Mouse (Mus musculus) kidney, postnatal 0 days (tissue): Measurements from ENCODE around the gene Dzip1l. TPM values are rescaled to one million over a fixed set of nuclear protein-coding genes. Genes with fewer than 3 reads are reported as not detected.

ENCODE experiments used
- ATAC-seq: fragments of 200-750 bp; cut with Nextera tagmentation; replicated peaks from 2 replicates; pipeline ENCODE4 v1.8.0; 2017; ENCODE audit warnings: low read depth, moderate number of reproducible peaks, moderate TSS enrichment, moderate library complexity; ENCODE audit not compliant: low FRiP score
- DNase-seq: peaks from one replicate; pipeline ENCODE4 v3.0.0-alpha.2; 2016; ENCODE audit warnings: low spot score
- H3K27ac ChIP-seq: fragments of 300-500 bp; sonication (generic); 2 replicates; pipeline ENCODE4 v1.5.1; 2014; ENCODE audit warnings: mild to moderate bottlenecking
- H3K27me3 ChIP-seq: fragments of 300-500 bp; sonication (generic); 2 replicates; pipeline ENCODE4 v1.6.1; 2014; ENCODE audit warnings: low read length, mixed read lengths; ENCODE audit not compliant: insufficient read depth
- H3K36me3 ChIP-seq: fragments of 300-500 bp; sonication (generic); 2 replicates; pipeline ENCODE4 v1.6.1; 2014; ENCODE audit warnings: low read length, mixed read lengths; ENCODE audit not compliant: insufficient read depth
- H3K4me1 ChIP-seq: fragments of 300-500 bp; sonication (generic); replicated peaks from 2 replicates; pipeline ENCODE4 v1.6.1; 2014; ENCODE audit warnings: antibody characterized with exemption, low read length, mixed read lengths; ENCODE audit not compliant: insufficient read depth
- H3K4me2 ChIP-seq: fragments of 300-500 bp; sonication (generic); 2 replicates; pipeline ENCODE4 v1.6.1; 2014; ENCODE audit warnings: mild to moderate bottlenecking, low read length, moderate library complexity, mixed read lengths
- H3K4me3 ChIP-seq: fragments of 300-500 bp; sonication (generic); replicated peaks from 2 replicates; pipeline ENCODE4 v1.5.1; 2014; ENCODE audit warnings: low read depth, low read length
- H3K9ac ChIP-seq: fragments of 300-500 bp; sonication (generic); 2 replicates; pipeline ENCODE4 v1.6.1; 2014; ENCODE audit warnings: low read depth, low read length
- H3K9me3 ChIP-seq: fragments of 300-500 bp; sonication (generic); replicated peaks from 2 replicates; pipeline ENCODE4 v1.6.1; 2016; ENCODE audit warnings: low read length, inconsistent platforms, mixed read lengths
- CTCF ChIP-seq: IDR thresholded peaks from 2 replicates; pipeline ENCODE4 v1.5.1; 2016; ENCODE audit warnings: antibody characterized with exemption, low read depth, mild to moderate bottlenecking, moderate library complexity
- WGBS: fragments of 180-500 bp; shearing (Covaris S2); extraction: QIAGEN DNeasy Blood & Tissue Kit; methylation state at CpG from one replicate; pipeline ENCODE4 v1.1.7; 2014; 5-methylcytosine and 5-hydroxymethylcytosine counted together
- polyA plus RNA-seq: library from polyadenylated mRNA; unstranded; fragments of >200 nt; fragmentation: Nextera tagmentation; extraction: Ambion mirVana; gene quantifications from 2 replicates; pipeline ENCODE4 v1.2.1, GENCODE M21; 2015

Dzip1l gene
- polyA plus RNA-seq, 1 experiment from 2014 or later, result 17.3 TPM

GRCm38 (mm10) chr9:99612202-99612601 lies 17.1 kb upstream of the Dzip1l start, which contains the start of gene A4gnt:
Gene A4gnt (plus strand): TSS chr9:99612502.
- TF ChIP-seq CTCF, result no peak
- 49% methylated on average over 2 of the region's 2 CpGs for WGBS
- Histone ChIP-seq H3K9ac (no peak within 1 kb of the TSS), H3K36me3 (no peaks in the 10 kb centered on the region), H3K27me3 (no peaks in the 10 kb centered on the region), H3K4me3 (no peak within 1 kb of the TSS), H3K4me1 (no peaks in the 10 kb centered on the region), H3K4me2 (no peak within 1 kb of the TSS), H3K9me3 (no peaks in the 10 kb centered on the region), H3K27ac (no peak within 1 kb of the TSS)
- ATAC-seq (no peak), DNase-seq (no peak)

DNA sequence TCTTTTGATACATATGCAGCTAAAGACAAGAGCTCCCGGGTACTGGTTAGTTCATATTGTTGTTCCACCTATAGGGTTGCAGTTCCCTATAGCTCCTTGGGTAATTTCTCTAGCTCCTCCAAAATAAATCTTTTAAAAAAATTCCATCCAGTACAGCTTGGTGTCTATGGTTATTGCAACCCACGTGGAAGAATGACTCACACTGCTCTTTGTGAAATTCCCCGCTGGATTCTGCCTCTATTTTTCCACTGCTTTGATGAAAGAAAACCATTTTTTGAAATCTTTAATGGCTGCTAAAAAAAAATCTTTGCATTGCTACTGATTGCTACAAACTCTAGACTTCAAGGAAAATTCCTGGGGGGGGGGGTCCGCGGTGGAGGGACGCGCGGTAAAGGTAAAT lies 9.6 kb upstream of the Dzip1l start:
- no peak for TF ChIP-seq CTCF

GRCm38 (mm10) chr9:99620196-99620595 lies 9.1 kb upstream of the Dzip1l start:
- no peak overlapping the region for H3K9ac ChIP-seq
- H3K4me3 ChIP-seq, result no peak overlapping the region
- H3K36me3 ChIP-seq, result no peaks in the 10 kb centered on the region
- no peaks in the 10 kb centered on the region for H3K4me1 ChIP-seq
- ATAC-seq (no peak), DNase-seq (no peak)
- 86% methylated on average over 11 of the region's 11 CpGs for WGBS
- H3K27me3 ChIP-seq, result no peaks in the 10 kb centered on the region
- no peak overlapping the region for H3K4me2 ChIP-seq
- no peak for TF ChIP-seq CTCF
- H3K27ac ChIP-seq, result no peak overlapping the region
- no peaks in the 10 kb centered on the region for H3K9me3 ChIP-seq

More for the DNA sequence above, 9.6 kb upstream of the Dzip1l start:
- no peak for DNase-seq
- Histone ChIP-seq H3K27ac (no peak overlapping the region), H3K9ac (no peak overlapping the region), H3K36me3 (no peaks in the 10 kb centered on the region), H3K27me3 (no peaks in the 10 kb centered on the region), H3K4me1 (no peaks in the 10 kb centered on the region), H3K9me3 (no peaks in the 10 kb centered on the region), H3K4me2 (no peak overlapping the region), H3K4me3 (no peak overlapping the region)
- 91% methylated on average over 7 of the region's 8 CpGs for WGBS
- no peak for ATAC-seq

DNA sequence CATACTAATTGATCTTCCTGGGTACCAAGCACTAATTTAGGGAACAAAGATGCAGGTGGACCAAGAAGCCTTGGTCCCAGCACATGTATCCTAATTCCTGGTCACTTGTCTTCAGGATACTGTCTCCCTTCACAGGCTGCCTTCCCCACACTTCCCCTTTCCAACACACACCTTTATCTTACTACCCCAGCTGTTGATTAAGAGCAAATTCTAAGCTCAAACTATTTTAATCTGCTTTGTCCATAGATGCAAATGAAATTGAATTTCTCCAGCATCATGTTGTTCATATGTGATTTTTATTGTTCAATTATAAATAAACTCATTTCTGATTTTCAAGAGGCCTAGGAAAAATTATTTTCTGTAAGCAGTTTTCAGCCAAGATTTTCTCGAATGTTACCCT lies 7.3 kb upstream of the Dzip1l start:
- Histone ChIP-seq H3K4me1 (no peaks in the 10 kb centered on the region), H3K9me3 (no peaks in the 10 kb centered on the region), H3K27me3 (no peaks in the 10 kb centered on the region), H3K9ac (no peak overlapping the region), H3K4me2 (no peak overlapping the region), H3K36me3 (no peaks in the 10 kb centered on the region), H3K4me3 (no peak overlapping the region), H3K27ac (no peak overlapping the region)
- 84% methylated on average over 1 of the region's 1 CpGs for WGBS
- ATAC-seq, result no peak
- no peak for DNase-seq
- TF ChIP-seq CTCF, result no peak

DNA sequence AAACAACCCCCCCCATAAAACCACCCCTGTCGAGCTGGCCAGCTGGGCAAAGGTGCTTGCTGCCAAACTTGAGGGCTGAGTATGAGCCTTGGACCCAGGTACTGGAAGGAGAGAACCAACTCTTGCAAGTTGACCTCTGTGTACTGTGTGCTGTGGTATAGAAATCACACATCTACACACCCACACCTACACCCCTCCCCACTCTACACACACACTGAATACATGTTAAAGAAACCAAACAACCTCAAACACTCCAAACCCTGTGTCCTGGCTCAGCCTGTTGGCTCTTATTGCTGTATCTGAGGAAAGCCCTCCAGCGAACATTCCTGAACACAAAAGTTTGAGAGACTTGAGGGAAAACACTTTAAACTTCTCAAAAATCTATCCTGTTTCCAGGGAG lies 6.3 kb upstream of the Dzip1l start:
- WGBS, result 41% methylated on average over 2 of the region's 2 CpGs
- peak; percentile 43; the same call in 1 of the 2 replicates for ATAC-seq

DNA sequence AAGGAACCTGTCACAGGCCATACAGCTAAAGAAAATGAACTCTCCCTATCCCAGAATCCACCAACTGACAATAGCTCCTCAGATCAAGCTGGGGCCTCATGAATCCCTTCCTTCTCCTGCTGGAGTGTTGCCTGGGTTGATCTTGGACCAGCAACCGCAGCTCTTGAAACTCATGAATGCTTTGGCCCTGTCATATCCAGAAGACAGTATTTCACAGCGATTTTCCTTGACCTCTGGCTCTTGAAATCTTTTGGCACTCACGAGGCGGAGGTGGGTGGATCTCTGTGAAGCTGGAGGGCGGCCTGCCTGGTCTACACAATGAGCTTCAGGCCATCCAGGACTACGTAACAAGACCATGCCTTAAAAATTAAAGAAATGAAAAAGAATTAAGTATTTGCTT lies 5.2 kb upstream of the Dzip1l start:
- no peak for TF ChIP-seq CTCF
- no peak for DNase-seq
- H3K27ac ChIP-seq, result no peak overlapping the region
- no peaks in the 10 kb centered on the region for H3K36me3 ChIP-seq
- no peak overlapping the region for H3K9ac ChIP-seq
- H3K4me1 ChIP-seq, result no peaks in the 10 kb centered on the region
- H3K9me3 ChIP-seq, result no peaks in the 10 kb centered on the region
- no peak overlapping the region for H3K4me3 ChIP-seq
- no peak for ATAC-seq
- H3K4me2 ChIP-seq, result no peak overlapping the region
- no peaks in the 10 kb centered on the region for H3K27me3 ChIP-seq
- 69% methylated on average over 6 of the region's 6 CpGs for WGBS

More for the DNA sequence above, 6.3 kb upstream of the Dzip1l start:
- no peak overlapping the region for H3K4me2 ChIP-seq
- TF ChIP-seq CTCF, result no peak
- no peaks in the 10 kb centered on the region for H3K4me1 ChIP-seq
- no peaks in the 10 kb centered on the region for H3K9me3 ChIP-seq
- H3K27ac ChIP-seq, result no peak overlapping the region
- peak; percentile 17 for DNase-seq
- H3K4me3 ChIP-seq, result no peak overlapping the region
- H3K9ac ChIP-seq, result no peak overlapping the region
- H3K36me3 ChIP-seq, result no peaks in the 10 kb centered on the region
- no peaks in the 10 kb centered on the region for H3K27me3 ChIP-seq

- Histone ChIP-seq H3K4me2 (peak overlapping the region; percentile 78), H3K4me1 (peaks cover 5% of the 10 kb centered on the region; the same call in 1 of the 2 replicates), H3K4me3 (no peak overlapping the region), H3K27me3 (no peaks in the 10 kb centered on the region), H3K9ac (no peak overlapping the region), H3K27ac (peak overlapping the region; percentile 93), H3K36me3 (no peaks in the 10 kb centered on the region), H3K9me3 (no peaks in the 10 kb centered on the region)
- DNase-seq, result no peak
- 62% methylated on average over 4 of the region's 4 CpGs for WGBS
- TF ChIP-seq CTCF, result no peak
- no peak for ATAC-seq
These were observed 715 bp upstream of the Dzip1l start for GRCm38 (mm10) chr9:99628581-99628980.
